Mouse (Mus musculus): ENCODE measurements around the gene Tff3.

Gene Tff3

GRCm38 (mm10) chr17:31121975-31122374 lies 7.5 kb downstream of the Tff3 start:
- CTCF ChIA-PET = interaction anchor here (0.6 to 1.5 kb wide), 5 partner anchors 103 to 546 kb away, joined by 3 to 19 read pairs (median 3); no protein-coding TSS in a partner anchor

- CTCF ChIA-PET = interaction anchor here (0.5 to 2.4 kb wide), 9 partner anchors 10 to 175 kb away, joined by 3 to 21 read pairs (median 5); partner anchors contain the start of gene Abcg1
Observed at GRCm38 (mm10) chr17:31119429-31119828, 10.0 kb downstream of the Tff3 start.

GRCm38 (mm10) chr17:31117946-31118345 lies 11.5 kb downstream of the Tff3 start:
- CTCF ChIA-PET = no interaction called here

- CTCF ChIA-PET = no interaction called here
Observed at GRCm38 (mm10) chr17:31116063-31116462, 13.4 kb downstream of the Tff3 start.

GRCm38 (mm10) chr17:31113191-31113856 lies 16.1 kb downstream of the Tff3 start:
- CTCF ChIA-PET = no interaction called here

GRCm38 (mm10) chr17:31108388-31108787 lies 21.1 kb downstream of the Tff3 start:
- CTCF ChIA-PET = interaction anchor here (0.5 kb wide), 1 partner anchor 8 kb away, joined by 3 read pairs; no protein-coding TSS in a partner anchor

- CTCF ChIA-PET = no interaction called here
Observed at GRCm38 (mm10) chr17:31103823-31104222, 25.6 kb downstream of the Tff3 start.

GRCm38 (mm10) chr17:31103007-31103570 lies 26.4 kb downstream of the Tff3 start:
- CTCF ChIA-PET = no interaction called here

GRCm38 (mm10) chr17:31098788-31099187 lies 30.7 kb downstream of the Tff3 start:
- CTCF ChIA-PET = no interaction called here

GRCm38 (mm10) chr17:31096893-31097292 lies 32.6 kb downstream of the Tff3 start:
- CTCF ChIA-PET = no interaction called here

GRCm38 (mm10) chr17:31095570-31095969 lies 33.9 kb downstream of the Tff3 start:
- CTCF ChIA-PET = interaction anchor here (0.6 kb wide), 1 partner anchor 1144 kb away, joined by 3 read pairs; no protein-coding TSS in a partner anchor

- CTCF ChIA-PET = interaction anchor here (0.6 kb wide), 1 partner anchor 1145 kb away, joined by 3 read pairs; no protein-coding TSS in a partner anchor
Observed at GRCm38 (mm10) chr17:31094781-31095180, 34.7 kb downstream of the Tff3 start.

- CTCF ChIA-PET = interaction anchor here (0.6 kb wide), 1 partner anchor 347 kb away, joined by 3 read pairs; no protein-coding TSS in a partner anchor
Observed at GRCm38 (mm10) chr17:31091023-31091735, 38.3 kb downstream of the Tff3 start.

GRCm38 (mm10) chr17:31089848-31090247 lies 39.6 kb downstream of the Tff3 start:
- CTCF ChIA-PET = no interaction called here

GRCm38 (mm10) chr17:31088711-31089110 lies 40.7 kb downstream of the Tff3 start:
- CTCF ChIA-PET = no interaction called here

GRCm38 (mm10) chr17:31086196-31086595 lies 43.2 kb downstream of the Tff3 start:
- CTCF ChIA-PET = no interaction called here

- CTCF ChIA-PET = no interaction called here
Observed at GRCm38 (mm10) chr17:31085519-31085918, 43.9 kb downstream of the Tff3 start.

GRCm38 (mm10) chr17:31082296-31083078 lies 47.0 kb downstream of the Tff3 start:
- CTCF ChIA-PET = no interaction called here

- CTCF ChIA-PET = no interaction called here
Observed at GRCm38 (mm10) chr17:31079078-31079840, 50.2 kb downstream of the Tff3 start.

GRCm38 (mm10) chr17:31078581-31078980 lies 50.9 kb downstream of the Tff3 start:
- CTCF ChIA-PET = no interaction called here

GRCm38 (mm10) chr17:31077561-31077960 lies 51.9 kb downstream of the Tff3 start:
- CTCF ChIA-PET = interaction anchor here (1.1 kb wide), 1 partner anchor 17 kb away, joined by 3 read pairs; no protein-coding TSS in a partner anchor

All from spleen, embryonic (tissue).